Mouse (Mus musculus): Measurements from ENCODE around the gene Olfr1274-ps.
"Not testable (repeated sequence)": the region's sequence is repeated elsewhere in the genome, so short reads cannot be mapped to it uniquely, and the experiment has no call there.

Olfr1274-ps gene

DNA sequence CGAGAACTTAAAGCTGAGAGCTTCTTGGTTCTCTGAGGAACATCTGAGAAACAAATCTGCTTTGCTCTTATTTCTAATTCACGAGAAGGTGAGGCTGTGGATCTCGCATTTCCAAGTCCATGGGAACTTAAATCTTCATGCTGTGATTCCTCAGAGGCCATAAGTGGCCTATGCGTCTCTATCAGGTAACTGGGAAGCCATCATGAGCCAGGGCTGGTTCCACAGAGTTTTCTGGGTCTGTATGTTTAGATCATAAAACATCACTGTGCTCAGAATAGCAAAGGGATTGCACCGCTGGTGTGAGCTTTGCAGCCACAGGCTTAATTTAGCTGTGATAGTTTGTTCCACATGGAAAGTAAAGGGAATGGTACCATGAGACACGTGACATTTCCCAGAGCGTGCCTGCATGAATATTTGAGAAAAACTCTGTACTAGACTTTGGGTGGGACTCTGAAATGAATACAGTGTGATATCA, at the start of gene Olfr1274-ps:
Gene Olfr1274-ps, plus strand, starts transcription at position 51 of the 475 bp plus-strand sequence.
- not testable (repeated sequence) for DNase-seq (ENCODE audit: low spot score)

GRCm38 (mm10) chr2:90351047-90351446, 47.4 kb upstream of the Olfr1274-ps start:
- not testable (repeated sequence) for DNase-seq (ENCODE audit: low spot score)

DNA sequence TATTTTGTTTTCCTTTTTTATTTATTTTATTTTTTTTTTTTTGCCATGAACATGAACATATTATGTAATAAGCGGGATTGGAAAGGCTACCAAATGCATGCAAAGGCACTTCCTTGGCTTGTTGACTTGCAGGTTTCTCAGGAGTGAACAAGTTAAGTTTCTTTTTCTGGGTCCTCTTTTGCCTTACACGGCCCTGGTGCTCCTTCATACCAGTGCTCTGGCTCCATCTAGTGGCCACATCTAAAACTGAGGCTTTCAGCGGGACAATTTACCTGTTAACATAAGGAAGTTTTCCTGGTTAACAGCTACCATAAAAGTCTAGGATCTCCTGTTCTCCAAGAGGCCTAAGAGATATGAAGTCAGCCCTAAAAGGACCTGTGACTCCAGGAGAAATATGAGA, 46.9 kb upstream of the Olfr1274-ps start:
- DNase-seq (ENCODE audit: low spot score) = not testable (repeated sequence)

DNA sequence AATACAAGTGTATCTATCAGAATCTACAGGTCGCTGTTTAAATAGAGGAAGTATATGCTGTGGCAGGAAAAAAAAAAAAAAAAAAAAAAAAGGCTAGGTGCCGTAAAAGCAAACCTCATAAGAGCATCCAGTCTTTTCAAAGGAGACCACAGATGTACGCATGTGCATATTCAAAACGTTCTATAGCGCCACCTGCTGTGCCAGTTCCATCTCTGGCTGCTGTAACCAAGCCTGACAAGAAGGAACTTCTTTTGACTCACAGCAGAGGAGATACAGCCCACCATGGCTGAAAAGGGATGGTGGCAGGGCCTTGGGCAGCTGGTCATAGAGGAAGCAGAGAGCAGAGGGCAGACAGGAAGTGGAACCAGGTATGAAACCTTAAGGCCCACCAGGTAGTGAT, 39.3 kb upstream of the Olfr1274-ps start:
- DNase-seq (ENCODE audit: low spot score) = not testable (repeated sequence)

DNA sequence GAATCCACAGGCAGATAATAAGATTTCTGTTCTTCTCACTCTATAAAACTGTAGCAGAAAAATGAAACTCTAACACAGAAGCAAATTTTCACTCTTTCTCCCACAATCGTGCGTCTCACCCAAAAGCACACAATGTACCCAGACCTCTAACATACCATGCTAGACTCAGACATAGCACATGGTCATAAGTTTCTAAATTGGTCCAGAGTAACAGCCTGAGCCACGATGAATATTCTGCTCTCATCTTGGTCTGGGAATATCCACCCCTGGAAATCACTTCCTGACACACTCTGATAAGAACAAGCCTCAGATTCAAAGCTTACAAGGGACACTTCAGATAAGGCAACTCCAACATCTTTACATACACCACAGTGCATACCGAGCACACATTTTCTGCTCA, 38.3 kb upstream of the Olfr1274-ps start:
- DNase-seq (ENCODE audit: low spot score) = not testable (repeated sequence)

GRCm38 (mm10) chr2:90414110-90414821, 15.8 kb downstream of the Olfr1274-ps start:
- peak; percentile 13 for DNase-seq (ENCODE audit: low spot score)

GRCm38 (mm10) chr2:90422282-90422681, 23.8 kb downstream of the Olfr1274-ps start:
- not testable (repeated sequence) for DNase-seq (ENCODE audit: low spot score)

GRCm38 (mm10) chr2:90424937-90425336, 26.5 kb downstream of the Olfr1274-ps start:
- DNase-seq (ENCODE audit: low spot score) = not testable (repeated sequence)

GRCm38 (mm10) chr2:90428988-90429717, 30.7 kb downstream of the Olfr1274-ps start:
- not testable (repeated sequence) for DNase-seq (ENCODE audit: low spot score)

DNA sequence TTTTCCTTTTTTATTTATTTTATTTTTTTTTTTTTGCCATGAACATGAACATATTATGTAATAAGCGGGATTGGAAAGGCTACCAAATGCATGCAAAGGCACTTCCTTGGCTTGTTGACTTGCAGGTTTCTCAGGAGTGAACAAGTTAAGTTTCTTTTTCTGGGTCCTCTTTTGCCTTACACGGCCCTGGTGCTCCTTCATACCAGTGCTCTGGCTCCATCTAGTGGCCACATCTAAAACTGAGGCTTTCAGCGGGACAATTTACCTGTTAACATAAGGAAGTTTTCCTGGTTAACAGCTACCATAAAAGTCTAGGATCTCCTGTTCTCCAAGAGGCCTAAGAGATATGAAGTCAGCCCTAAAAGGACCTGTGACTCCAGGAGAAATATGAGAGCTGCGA, 31.3 kb downstream of the Olfr1274-ps start:
- DNase-seq (ENCODE audit: low spot score) = not testable (repeated sequence)

DNA sequence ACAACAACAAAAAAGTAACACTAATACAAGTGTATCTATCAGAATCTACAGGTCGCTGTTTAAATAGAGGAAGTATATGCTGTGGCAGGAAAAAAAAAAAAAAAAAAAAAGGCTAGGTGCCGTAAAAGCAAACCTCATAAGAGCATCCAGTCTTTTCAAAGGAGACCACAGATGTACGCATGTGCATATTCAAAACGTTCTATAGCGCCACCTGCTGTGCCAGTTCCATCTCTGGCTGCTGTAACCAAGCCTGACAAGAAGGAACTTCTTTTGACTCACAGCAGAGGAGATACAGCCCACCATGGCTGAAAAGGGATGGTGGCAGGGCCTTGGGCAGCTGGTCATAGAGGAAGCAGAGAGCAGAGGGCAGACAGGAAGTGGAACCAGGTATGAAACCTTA, 39.0 kb downstream of the Olfr1274-ps start:
- not testable (repeated sequence) for DNase-seq (ENCODE audit: low spot score)

DNA sequence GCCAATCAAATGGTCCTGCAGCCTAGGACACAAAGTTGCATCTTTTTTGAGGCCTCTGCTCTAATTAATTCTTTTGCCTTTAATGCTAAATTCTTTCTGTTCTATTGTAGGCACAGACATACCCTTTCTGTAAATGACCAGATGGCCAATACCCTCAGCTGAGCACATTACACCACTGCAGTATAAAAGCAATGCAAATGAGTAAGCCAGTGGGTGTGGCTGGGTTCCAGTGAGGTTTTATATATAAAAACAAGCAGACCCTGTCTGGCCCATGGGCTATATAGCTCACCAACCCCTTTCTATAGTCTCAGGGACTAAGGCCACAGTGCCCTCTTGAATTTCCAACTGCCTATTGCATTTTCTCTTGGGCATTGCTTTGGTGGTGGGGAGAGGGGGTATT, 41.7 kb downstream of the Olfr1274-ps start:
- DNase-seq (ENCODE audit: low spot score) = not testable (repeated sequence)

DNA sequence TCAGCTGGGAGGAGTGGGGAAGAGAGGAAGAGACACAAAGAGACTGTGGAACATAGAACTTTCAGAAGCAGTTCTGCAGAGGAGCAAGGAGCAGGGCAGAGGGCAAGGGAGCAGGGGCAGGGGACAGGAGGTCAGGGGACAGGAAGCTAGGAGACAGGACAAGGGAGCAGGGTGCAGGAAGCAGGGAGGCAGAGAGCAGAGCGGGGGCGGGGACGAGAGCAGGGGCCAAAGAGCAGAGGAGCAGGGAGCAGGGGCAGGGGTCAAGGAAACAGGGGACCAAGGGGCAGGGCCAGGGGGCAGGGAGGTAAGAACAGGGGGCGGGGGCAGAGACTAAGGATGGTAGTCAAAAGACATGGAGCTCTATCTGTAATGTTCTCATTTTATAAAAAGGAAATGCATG, 43.3 kb downstream of the Olfr1274-ps start:
- DNase-seq (ENCODE audit: low spot score) = not testable (repeated sequence)

- no peak for DNase-seq (ENCODE audit: low spot score)
Observed at GRCm38 (mm10) chr2:90443811-90444210, 45.3 kb downstream of the Olfr1274-ps start.

DNA sequence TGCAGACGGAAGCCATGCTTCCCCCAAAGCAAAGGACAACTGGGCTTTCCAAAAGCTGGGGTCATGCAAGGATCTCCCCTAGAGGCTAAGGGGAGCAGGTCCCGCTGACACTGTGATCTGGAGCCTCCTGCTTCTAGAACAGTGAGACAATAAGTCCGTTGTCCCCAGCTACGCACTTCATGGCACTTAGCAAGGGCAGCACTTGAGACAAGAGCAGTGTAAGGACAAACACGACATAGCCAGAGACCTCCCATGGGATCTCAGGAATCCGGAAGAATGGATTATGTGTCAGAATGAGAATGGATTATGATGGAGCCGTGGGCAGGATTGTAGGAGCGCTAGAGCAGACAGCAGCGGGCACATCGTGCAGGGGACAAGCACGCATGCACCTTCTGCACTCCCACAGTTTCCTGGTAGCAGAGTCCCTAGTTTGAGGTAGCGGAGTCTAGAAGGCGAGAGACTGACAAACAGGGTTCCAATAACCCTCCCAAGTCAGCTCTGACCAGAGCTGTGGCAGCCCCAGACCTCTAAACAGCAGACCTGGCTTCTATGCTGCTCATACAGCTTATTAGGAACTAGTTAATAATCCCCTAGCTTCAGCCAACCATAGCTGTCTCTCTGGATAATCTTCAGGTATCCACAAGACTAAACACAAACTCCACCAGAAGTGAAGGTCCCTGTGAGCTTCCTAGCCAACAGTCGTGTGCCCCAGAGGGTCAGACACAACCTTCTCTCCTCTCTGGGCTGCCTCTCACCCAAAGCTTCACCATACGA, 50.7 kb downstream of the Olfr1274-ps start:
- no peak for DNase-seq (ENCODE audit: low spot score)

DNA sequence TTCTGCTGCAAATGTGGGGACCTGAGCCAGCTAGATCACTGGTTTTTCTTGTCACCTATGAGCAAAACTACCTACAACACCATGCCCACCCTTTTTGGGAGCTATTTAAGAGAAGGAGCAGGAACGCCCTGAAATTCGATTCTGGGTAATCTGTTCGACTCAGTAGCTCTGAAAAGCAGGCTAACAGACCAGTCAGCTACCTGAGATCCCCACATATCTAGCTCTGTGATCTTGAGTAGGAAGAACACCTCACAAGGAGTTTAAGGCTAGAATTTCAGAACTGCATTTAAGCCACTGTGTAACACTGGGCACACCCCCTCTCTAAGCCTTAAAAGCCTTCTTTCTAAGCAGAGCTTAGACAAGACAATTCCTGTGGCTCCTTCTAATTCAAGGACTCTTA, 53.9 kb downstream of the Olfr1274-ps start:
- DNase-seq (ENCODE audit: low spot score) = no peak
